In the genomic region with DNA sequence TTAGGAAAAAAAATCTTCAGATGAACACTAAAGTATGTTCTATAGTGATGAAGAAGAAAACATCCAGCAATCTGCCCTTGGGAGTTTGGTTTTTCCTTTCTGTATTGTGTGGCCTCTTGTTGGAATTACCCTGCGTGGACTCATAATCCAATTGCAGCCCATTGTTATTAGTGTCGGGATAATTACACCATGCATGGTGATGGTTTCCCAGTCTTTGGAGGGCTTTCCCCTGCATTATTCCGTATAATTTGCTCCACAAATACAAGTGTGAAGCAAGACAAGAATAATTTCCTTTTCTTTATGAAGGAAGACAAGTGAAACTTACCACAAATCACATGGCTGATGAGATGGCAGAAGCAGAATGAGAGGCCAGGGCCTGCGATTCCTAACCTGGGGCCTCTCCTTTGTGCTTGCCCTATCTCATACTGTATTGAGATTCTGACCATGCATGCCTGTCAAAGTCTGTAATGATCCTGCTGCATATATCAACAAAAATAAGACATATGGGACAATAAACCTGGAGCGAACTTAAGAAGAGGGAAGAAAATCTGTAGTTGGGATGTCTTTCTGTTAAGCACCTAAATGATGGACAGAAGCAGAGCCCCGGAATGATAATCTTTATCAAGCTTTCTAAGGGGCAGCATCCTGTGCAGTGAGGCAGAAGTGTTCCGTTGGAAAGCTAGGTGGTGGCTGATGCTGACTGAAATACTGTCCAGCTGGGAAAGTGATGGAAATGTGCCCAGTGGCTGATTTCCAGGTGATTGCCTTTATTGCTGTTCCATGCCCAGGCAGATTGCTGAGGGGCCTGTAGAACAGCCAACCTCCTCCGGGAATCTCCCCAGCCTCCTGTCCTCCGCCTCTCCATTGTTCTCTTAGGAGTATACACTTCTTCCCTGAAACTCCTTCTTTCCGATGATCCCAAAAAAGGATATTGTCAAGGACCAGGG, we compare ENCODE assay signal across 10 mouse cellular contexts.
A peak's percentile ranks its signal among the peaks of the same experiment; 100 is the strongest.
DNase-seq lines count a peak whose midpoint lies in the region; ATAC-seq lines count a peak whose summit lies in the region.
"Had no signal": no experiment of that assay in that cellular context is flagged by ENCODE, and none has a peak within 500 bp of the region (broad histone marks: within the 10 kb centered on the region; RNA-seq: fewer than 3 reads in every experiment).

No protein-coding gene starts in this region.

- H3K4me1 ChIP-seq in hindbrain, embryonic 14.5 days (replicated peaks; ENCODE audit: control insufficient read depth, insufficient read depth, low read length), result 0 out of 2 replicates have a peak, but pooled peaks cover 9% of the 10 kb centered on the region
- no peaks in the 10 kb centered on the region for H3K4me1 ChIP-seq in hindbrain, embryonic 12.5 days
- H3K4me1 ChIP-seq: lung, embryonic 15.5 days had no signal

- H3K36me3 ChIP-seq in hindbrain, embryonic 14.5 days (replicated peaks; ENCODE audit: control insufficient read depth, insufficient read depth), result no peaks in the 10 kb centered on the region
- no peaks in the 10 kb centered on the region for H3K36me3 ChIP-seq in hindbrain, embryonic 12.5 days
- H3K36me3 ChIP-seq: lung, embryonic 15.5 days had no signal

- H3K4me3 ChIP-seq in hindbrain, embryonic 14.5 days (replicated peaks; ENCODE audit: low read length), result no peak overlapping the region
- no peak overlapping the region for H3K4me3 ChIP-seq in hindbrain, embryonic 12.5 days
- H3K4me3 ChIP-seq: erythroblast, embryonic 14.5 days; lung, embryonic 15.5 days had no signal

- H3K27ac ChIP-seq in hindbrain, embryonic 14.5 days, result no peak overlapping the region
- H3K27ac ChIP-seq in hindbrain, embryonic 12.5 days, result no peak overlapping the region
- H3K27ac ChIP-seq: lung, embryonic 15.5 days had no signal

- peak; percentile 46 for DNase-seq in hindbrain, embryonic 14.5 days (ENCODE audit: low spot score)
- DNase-seq in adrenal gland, postnatal 10 days, result peak; percentile 67
- DNase-seq in gastrocnemius, postnatal 10 days, result peak; percentile 26
- no peak for DNase-seq in urinary bladder, adult 18-20 months (ENCODE audit: low spot score in 2 of 2)
- DNase-seq in kidney, adult 9 months, result no peak

- no peaks in the 10 kb centered on the region for H3K9me3 ChIP-seq in hindbrain, embryonic 14.5 days (ENCODE audit: control insufficient read depth, low read length)
- no peaks in the 10 kb centered on the region for H3K9me3 ChIP-seq in hindbrain, embryonic 12.5 days (replicated peaks)
- H3K9me3 ChIP-seq: lung, embryonic 15.5 days had no signal

- H3K9ac ChIP-seq in hindbrain, embryonic 14.5 days, result no peak overlapping the region
- H3K9ac ChIP-seq in hindbrain, embryonic 12.5 days, result no peak overlapping the region
- H3K9ac ChIP-seq: lung, embryonic 15.5 days had no signal

- ATAC-seq in hindbrain, embryonic 14.5 days (ENCODE audit: low FRiP score), result no peak
- ATAC-seq in hindbrain, embryonic 12.5 days (ENCODE audit: low FRiP score), result no peak
- peak; percentile 61; the same call in 1 of the 2 replicates for ATAC-seq in cerebellum, adult (ENCODE audit: insufficient number of reproducible peaks, low FRiP score, low TSS enrichment)
- ATAC-seq in frontal cortex, adult (ENCODE audit: low TSS enrichment), result no peak

- H3K4me2 ChIP-seq in hindbrain, embryonic 14.5 days (replicated peaks), result no peak overlapping the region
- no peak overlapping the region for H3K4me2 ChIP-seq in hindbrain, embryonic 12.5 days (replicated peaks)
- H3K4me2 ChIP-seq: lung, embryonic 15.5 days had no signal

- no peaks in the 10 kb centered on the region for H3K27me3 ChIP-seq in hindbrain, embryonic 14.5 days (ENCODE audit: control insufficient read depth, insufficient read depth, low read length)
- no peaks in the 10 kb centered on the region for H3K27me3 ChIP-seq in hindbrain, embryonic 12.5 days
- H3K27me3 ChIP-seq: lung, embryonic 15.5 days had no signal

- 58% methylated on average over 10 of the region's 10 CpGs for WGBS in hindbrain, embryonic 14.5 days
- WGBS in hindbrain, embryonic 12.5 days, result 82% methylated on average over 10 of the region's 10 CpGs

Comparison
In these comparisons a context has a peak if more than half of its experiments do, and no peak if none do; other contexts are left out.
1. DNase-seq: peak in hindbrain, embryonic 14.5 days (single experiment), adrenal gland, postnatal 10 days (single experiment) and gastrocnemius, postnatal 10 days (single experiment); none in urinary bladder, adult 18-20 months (0 of 2) and kidney, adult 9 months (single experiment).